Mouse (Mus musculus) urinary bladder, adult 18-20 months (tissue): Measurements from ENCODE around the gene Slc8b1.

Experiments used
- DNase-seq, 2 experiments: peaks; one replicate each; pipeline ENCODE4 v3.0.0; 2022; ENCODE audit warnings: low spot score in 2 of 2, mixed read lengths in 2 of 2

Gene Slc8b1

GRCm38 (mm10) chr5:120527296-120527964, 16.5 kb downstream of the Slc8b1 start:
- DNase-seq: no peak

GRCm38 (mm10) chr5:120531631-120532030, 20.7 kb downstream of the Slc8b1 start:
- no peak for DNase-seq

GRCm38 (mm10) chr5:120534071-120534685, 23.2 kb downstream of the Slc8b1 start:
- no peak for DNase-seq

GRCm38 (mm10) chr5:120534686-120535075, 23.7 kb downstream of the Slc8b1 start:
- no peak for DNase-seq

GRCm38 (mm10) chr5:120536046-120536445, 25.1 kb downstream of the Slc8b1 start:
- no peak for DNase-seq

GRCm38 (mm10) chr5:120536632-120537031, 25.7 kb downstream of the Slc8b1 start:
- DNase-seq: no peak

GRCm38 (mm10) chr5:120548236-120548850, 37.4 kb downstream of the Slc8b1 start:
- DNase-seq: no peak

- no peak for DNase-seq
These were observed 39.2 kb downstream of the Slc8b1 start for GRCm38 (mm10) chr5:120550137-120550536.

- DNase-seq: no peak
These were observed 39.7 kb downstream of the Slc8b1 start for GRCm38 (mm10) chr5:120550673-120551072.

- DNase-seq: no peak
These were observed 44.9 kb downstream of the Slc8b1 start for GRCm38 (mm10) chr5:120555871-120556270.

GRCm38 (mm10) chr5:120558041-120558440, 47.1 kb downstream of the Slc8b1 start:
- DNase-seq: no peak

GRCm38 (mm10) chr5:120558762-120559161, 47.8 kb downstream of the Slc8b1 start:
- DNase-seq: no peak

- DNase-seq: no peak
These were observed 49.2 kb downstream of the Slc8b1 start for GRCm38 (mm10) chr5:120560129-120560615.

- DNase-seq: peak in 1 of 2 experiments; percentile 63
These were observed 49.8 kb downstream of the Slc8b1 start for GRCm38 (mm10) chr5:120560616-120561311.

GRCm38 (mm10) chr5:120562956-120563913, 52.3 kb downstream of the Slc8b1 start:
- peak; percentile 28 to 48 for DNase-seq

GRCm38 (mm10) chr5:120563914-120564311, 52.9 kb downstream of the Slc8b1 start:
- no peak for DNase-seq

- DNase-seq: no peak
These were observed 54.4 kb downstream of the Slc8b1 start for GRCm38 (mm10) chr5:120565171-120565905.

GRCm38 (mm10) chr5:120566101-120566500, 55.1 kb downstream of the Slc8b1 start:
- DNase-seq: no peak

- DNase-seq: no peak
These were observed 55.8 kb downstream of the Slc8b1 start for GRCm38 (mm10) chr5:120566681-120567252.

- no peak for DNase-seq
These were observed 56.3 kb downstream of the Slc8b1 start for GRCm38 (mm10) chr5:120567253-120567701.
